Comparison of ENCODE assay signal across 21 mouse cellular contexts in genomic region chr10:25317665-25318064, GRCm38 (mm10). TPM values are rescaled to one million over a fixed set of nuclear protein-coding genes. Genes with fewer than 3 reads are reported as not detected.
DNase-seq lines count a peak whose midpoint lies in the region; ATAC-seq and TF ChIP-seq lines count a peak whose summit lies in the region.
"Had no signal": no experiment of that assay in that cellular context is flagged by ENCODE, and none has a peak within 500 bp of the region (broad histone marks: within the 10 kb centered on the region; RNA-seq: fewer than 3 reads in every experiment).

No protein-coding gene starts in this region.

- ATAC-seq in heart, embryonic 12.5 days (ENCODE audit: insufficient number of reproducible peaks, low FRiP score) = no peak
- ATAC-seq in midbrain, embryonic 16.5 days = peak; percentile 57; the same call in 1 of the 2 replicates
- ATAC-seq in midbrain, embryonic 13.5 days = no peak
- ATAC-seq in activated CD4-positive, CD25-positive, alpha-beta regulatory T cell, adult 4 months = no peak
- ATAC-seq: forebrain, embryonic 14.5 days had no signal

- peak overlapping the region; percentile 40 for H3K4me2 ChIP-seq in heart, embryonic 12.5 days
- H3K4me2 ChIP-seq in midbrain, embryonic 16.5 days (ENCODE audit: low read length) = no peak overlapping the region
- H3K4me2 ChIP-seq in midbrain, embryonic 13.5 days (replicated peaks) = no peak overlapping the region
- H3K4me2 ChIP-seq: lung, embryonic 15.5 days; neural tube, embryonic 12.5 days had no signal

- H3K79me2 ChIP-seq in liver, adult 2 months (ENCODE audit: control insufficient read depth, insufficient read depth, low read length) = no peaks in the 10 kb centered on the region

- no peak overlapping the region for H3K4me3 ChIP-seq in heart, embryonic 12.5 days
- H3K4me3 ChIP-seq in liver, adult 2 months (ENCODE audit: insufficient read depth, low read depth, low read length) = no peak overlapping the region
- H3K4me3 ChIP-seq in midbrain, embryonic 16.5 days (ENCODE audit: low read depth, low read length) = no peak overlapping the region
- no peak overlapping the region for H3K4me3 ChIP-seq in midbrain, embryonic 13.5 days (replicated peaks)
- H3K4me3 ChIP-seq: erythroblast, embryonic 14.5 days; hindbrain, embryonic 10.5 days; left cerebral cortex, adult 2 months; limb, embryonic 10.5 days; lung, embryonic 15.5 days; neural tube, embryonic 12.5 days had no signal

- H3K4me1 ChIP-seq in heart, embryonic 12.5 days (replicated peaks) = peaks cover 24% of the 10 kb centered on the region
- H3K4me1 ChIP-seq in liver, adult 2 months (ENCODE audit: control insufficient read depth, insufficient read depth, low read length) = no peaks in the 10 kb centered on the region
- peaks cover 2% of the 10 kb centered on the region; the same call in 1 of the 2 replicates for H3K4me1 ChIP-seq in midbrain, embryonic 16.5 days (ENCODE audit: control insufficient read depth, insufficient read depth, low read length)
- H3K4me1 ChIP-seq in midbrain, embryonic 13.5 days (replicated peaks) = peaks cover 12% of the 10 kb centered on the region
- H3K4me1 ChIP-seq: neural tube, embryonic 12.5 days had no signal

- no peak for DNase-seq in heart, postnatal 25 days (ENCODE audit: low spot score)
- peak; percentile 39 for DNase-seq in liver, adult 2 months (ENCODE audit: extremely low read depth, low read depth, low spot score)
- no peak for DNase-seq in liver
- DNase-seq in c-Kit-positive CD71-positive TER-119-positive erythroid progenitor cells, embryonic 14.5 days (ENCODE audit: low spot score) = no peak
- DNase-seq: adrenal gland, postnatal 14 days; cerebellum, adult 8-10 months; kidney, adult 18-20 months; kidney, postnatal 14 days; spleen, adult 18-20 months; thymus, adult 18-20 months had no signal

- TF ChIP-seq POLR2A in liver, adult 2 months (IDR thresholded peaks at IDR 0.05; ENCODE audit: extremely low read depth, insufficient read depth, low read length) = no peak

- H3K9me3 ChIP-seq in heart, embryonic 12.5 days (replicated peaks) = no peaks in the 10 kb centered on the region
- no peaks in the 10 kb centered on the region for H3K9me3 ChIP-seq in midbrain, embryonic 16.5 days (replicated peaks; ENCODE audit: control insufficient read depth, low read length, poor library complexity, severe bottlenecking)
- H3K9me3 ChIP-seq in midbrain, embryonic 13.5 days = no peaks in the 10 kb centered on the region
- H3K9me3 ChIP-seq: hindbrain, embryonic 10.5 days; limb, embryonic 10.5 days; lung, embryonic 15.5 days; neural tube, embryonic 12.5 days had no signal

- intact Hi-C loops in heart, postnatal 25 days (cut with DNase I) = no loop called here

- no peaks in the 10 kb centered on the region for H3K27me3 ChIP-seq in heart, embryonic 12.5 days (replicated peaks)
- no peaks in the 10 kb centered on the region for H3K27me3 ChIP-seq in liver, adult 2 months (ENCODE audit: control insufficient read depth, insufficient read depth, low read length)
- H3K27me3 ChIP-seq in midbrain, embryonic 16.5 days (ENCODE audit: control insufficient read depth, insufficient read depth, low read depth, low read length) = no peaks in the 10 kb centered on the region
- H3K27me3 ChIP-seq in midbrain, embryonic 13.5 days = 0 out of 2 replicates have a peak, but pooled peaks cover 3% of the 10 kb centered on the region
- H3K27me3 ChIP-seq: lung, embryonic 15.5 days; neural tube, embryonic 12.5 days had no signal

- no peak overlapping the region for H3K9ac ChIP-seq in heart, embryonic 12.5 days
- no peak overlapping the region for H3K9ac ChIP-seq in liver, adult 2 months (ENCODE audit: low read depth, low read length)
- no peak overlapping the region for H3K9ac ChIP-seq in midbrain, embryonic 16.5 days (ENCODE audit: low read depth, low read length)
- no peak overlapping the region for H3K9ac ChIP-seq in midbrain, embryonic 13.5 days (replicated peaks)
- H3K9ac ChIP-seq: lung, embryonic 15.5 days; neural tube, embryonic 12.5 days had no signal

- peak overlapping the region; percentile 52; the same call in 1 of the 2 replicates for H3K27ac ChIP-seq in heart, embryonic 12.5 days (ENCODE audit: poor library complexity, severe bottlenecking)
- no peak overlapping the region for H3K27ac ChIP-seq in liver, adult 2 months (replicated peaks; ENCODE audit: insufficient read depth, low read depth, low read length)
- no peak overlapping the region for H3K27ac ChIP-seq in midbrain, embryonic 16.5 days (ENCODE audit: low read length)
- no peak overlapping the region for H3K27ac ChIP-seq in midbrain, embryonic 13.5 days
- H3K27ac ChIP-seq: hindbrain, embryonic 10.5 days; left cerebral cortex, adult 2 months; limb, embryonic 10.5 days; lung, embryonic 15.5 days; neural tube, embryonic 12.5 days had no signal

- TF ChIP-seq CTCF in liver, adult 2 months (IDR thresholded peaks at IDR 0.05; ENCODE audit: low read depth, low read length) = no peak

- no peaks in the 10 kb centered on the region for H3K36me3 ChIP-seq in heart, embryonic 12.5 days
- no peaks in the 10 kb centered on the region for H3K36me3 ChIP-seq in liver, adult 2 months (ENCODE audit: control insufficient read depth, insufficient read depth, low read length)
- H3K36me3 ChIP-seq in midbrain, embryonic 16.5 days (ENCODE audit: control insufficient read depth, insufficient read depth, low read length) = no peaks in the 10 kb centered on the region
- no peaks in the 10 kb centered on the region for H3K36me3 ChIP-seq in midbrain, embryonic 13.5 days
- H3K36me3 ChIP-seq: hindbrain, embryonic 10.5 days; limb, embryonic 10.5 days; lung, embryonic 15.5 days; neural tube, embryonic 12.5 days had no signal

RNA-seq across cellular contexts. Expression of gene Akap7, which starts 10.0 kb away (rescaled TPM):
- polyA plus RNA-seq in heart, embryonic 12.5 days (2016; fragmentation: Nextera tagmentation; extraction: Ambion mirVana) = 38.3 and 38.6 TPM in 2 replicates
- total RNA-seq in heart, postnatal 25 days (2021) = 10 to 100 TPM; 52.6 to 58.2 TPM
- total RNA-seq in liver, adult 2 months (2014; rRNA removed) = 9.5 and 11.8 TPM in 2 replicates
- polyA plus RNA-seq in liver, adult 2 months (2012; rRNA removed) = 1.8 and 2.1 TPM in 2 replicates
- polyA plus RNA-seq in midbrain, embryonic 16.5 days (2015; fragmentation: Nextera tagmentation; extraction: Ambion mirVana) = 55.7 and 63.3 TPM in 2 replicates
- 20.9 and 21.3 TPM in 2 replicates for polyA plus RNA-seq in midbrain, embryonic 13.5 days (2015; fragmentation: Nextera tagmentation; extraction: Ambion mirVana)
- 1 to 10 TPM; 4.1 to 5.4 TPM for polyA plus RNA-seq in activated CD4-positive, CD25-positive, alpha-beta regulatory T cell, adult 4 months (2017; shearing (Covaris generic))

RNA-seq across cellular contexts. Expression of gene Epb41l2, which starts 41.9 kb away (rescaled TPM):
- 61.4 and 64.3 TPM in 2 replicates for polyA plus RNA-seq in heart, embryonic 12.5 days (2016; fragmentation: Nextera tagmentation; extraction: Ambion mirVana)
- total RNA-seq in heart, postnatal 25 days (2021) = 10 to 100 TPM; 53.9 to 60.5 TPM
- 17.4 and 21.3 TPM in 2 replicates for total RNA-seq in liver, adult 2 months (2014; rRNA removed)
- 4.6 and 6.8 TPM in 2 replicates for polyA plus RNA-seq in liver, adult 2 months (2012; rRNA removed)
- 25.7 and 31.9 TPM in 2 replicates for polyA plus RNA-seq in midbrain, embryonic 16.5 days (2015; fragmentation: Nextera tagmentation; extraction: Ambion mirVana)
- 21.7 and 25.6 TPM in 2 replicates for polyA plus RNA-seq in midbrain, embryonic 13.5 days (2015; fragmentation: Nextera tagmentation; extraction: Ambion mirVana)
- polyA plus RNA-seq in activated CD4-positive, CD25-positive, alpha-beta regulatory T cell, adult 4 months (2017; shearing (Covaris generic)) = 10 to 100 TPM; 14.6 to 15.4 TPM
